Mouse (Mus musculus) heart, embryonic 11.5 days (tissue): ENCODE data around the gene Hnrnpl. TPM values are rescaled to one million over a fixed set of nuclear protein-coding genes. Genes with fewer than 3 reads are reported as not detected.

Experiments used
- ATAC-seq: fragments of 200-750 bp; cut with Nextera tagmentation; replicated peaks from 2 replicates; pipeline ENCODE4 v1.8.0; 2017; ENCODE audit warnings: moderate library complexity; ENCODE audit not compliant: insufficient number of reproducible peaks, low FRiP score, low TSS enrichment
- H3K27ac ChIP-seq: fragments of 300-500 bp; sonication (generic); 2 replicates; pipeline ENCODE4 v1.5.1; 2014; ENCODE audit warnings: mild to moderate bottlenecking, low read depth, low read length
- H3K27me3 ChIP-seq: fragments of 300-500 bp; sonication (generic); 2 replicates; pipeline ENCODE4 v1.6.1; 2014; ENCODE audit warnings: mild to moderate bottlenecking, low read length, mixed read lengths; ENCODE audit not compliant: control insufficient read depth, insufficient read depth
- H3K36me3 ChIP-seq: fragments of 300-500 bp; sonication (generic); 2 replicates; pipeline ENCODE4 v1.6.1; 2014; ENCODE audit warnings: mild to moderate bottlenecking, low read length, moderate library complexity, mixed read lengths; ENCODE audit not compliant: control insufficient read depth, insufficient read depth
- H3K4me1 ChIP-seq: fragments of 300-500 bp; sonication (generic); 2 replicates; pipeline ENCODE4 v1.6.1; 2014; ENCODE audit warnings: low read length; ENCODE audit not compliant: control insufficient read depth, insufficient read depth
- H3K4me2 ChIP-seq: fragments of 300-500 bp; sonication (generic); 2 replicates; pipeline ENCODE4 v1.6.1; 2014; ENCODE audit warnings: mild to moderate bottlenecking, moderate library complexity
- H3K4me3 ChIP-seq: fragments of 300-500 bp; sonication (generic); 2 replicates; pipeline ENCODE4 v1.5.1; 2014; ENCODE audit warnings: low read depth, low read length
- H3K9ac ChIP-seq: fragments of 300-500 bp; sonication (generic); 2 replicates; pipeline ENCODE4 v1.6.1; 2014; ENCODE audit warnings: mild to moderate bottlenecking, low read depth, low read length, moderate library complexity
- H3K9me3 ChIP-seq: fragments of 300-500 bp; sonication (generic); replicated peaks from 2 replicates; pipeline ENCODE4 v1.6.1; 2016; ENCODE audit warnings: low read length; ENCODE audit not compliant: control insufficient read depth
- WGBS: fragments of 180-500 bp; shearing (Covaris S2); extraction: QIAGEN DNeasy Blood & Tissue Kit; methylation state at CpG from one replicate; pipeline ENCODE4 v1.1.7; 2014; ENCODE audit not compliant: insufficient replicate concordance; 5-methylcytosine and 5-hydroxymethylcytosine counted together
- polyA plus RNA-seq: library from polyadenylated mRNA; unstranded; fragments of >200 nt; fragmentation: Nextera tagmentation; extraction: Ambion mirVana; gene quantifications from 2 replicates; pipeline ENCODE4 v1.2.1, GENCODE M21; 2014

Gene Hnrnpl
- polyA plus RNA-seq, 1 experiment from 2014 or later = 210 TPM

DNA sequence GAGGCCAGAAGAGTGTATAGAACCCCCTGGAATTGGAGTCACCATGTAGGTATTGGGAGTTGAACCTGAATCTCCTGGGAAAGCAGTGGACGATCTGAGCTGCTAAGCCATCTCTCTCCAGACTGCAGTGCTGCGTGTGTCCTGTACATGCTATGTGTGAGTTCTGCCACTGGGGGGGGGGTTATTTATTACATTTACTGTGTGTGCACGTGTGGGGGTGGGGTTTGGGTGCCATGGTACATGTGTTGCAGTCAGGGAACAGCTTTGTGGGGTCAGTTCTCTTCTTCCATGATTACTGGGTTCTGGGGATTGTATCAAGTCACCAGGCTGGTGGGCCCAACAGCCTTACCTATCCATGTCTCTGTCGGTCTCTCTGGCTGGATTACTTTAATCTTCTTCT lies 1.5 kb upstream of the Hnrnpl start:
- 77% methylated on average over 4 of the region's 4 CpGs for WGBS
- H3K27ac ChIP-seq = no peak overlapping the region; the same call in 1 of the 2 replicates
- no peak overlapping the region for H3K9ac ChIP-seq
- no peaks in the 10 kb centered on the region for H3K36me3 ChIP-seq
- H3K9me3 ChIP-seq = no peaks in the 10 kb centered on the region
- peaks cover 31% of the 10 kb centered on the region for H3K4me1 ChIP-seq
- no peak for ATAC-seq
- no peak overlapping the region for H3K4me3 ChIP-seq
- H3K4me2 ChIP-seq = no peak overlapping the region
- H3K27me3 ChIP-seq = no peaks in the 10 kb centered on the region

DNA sequence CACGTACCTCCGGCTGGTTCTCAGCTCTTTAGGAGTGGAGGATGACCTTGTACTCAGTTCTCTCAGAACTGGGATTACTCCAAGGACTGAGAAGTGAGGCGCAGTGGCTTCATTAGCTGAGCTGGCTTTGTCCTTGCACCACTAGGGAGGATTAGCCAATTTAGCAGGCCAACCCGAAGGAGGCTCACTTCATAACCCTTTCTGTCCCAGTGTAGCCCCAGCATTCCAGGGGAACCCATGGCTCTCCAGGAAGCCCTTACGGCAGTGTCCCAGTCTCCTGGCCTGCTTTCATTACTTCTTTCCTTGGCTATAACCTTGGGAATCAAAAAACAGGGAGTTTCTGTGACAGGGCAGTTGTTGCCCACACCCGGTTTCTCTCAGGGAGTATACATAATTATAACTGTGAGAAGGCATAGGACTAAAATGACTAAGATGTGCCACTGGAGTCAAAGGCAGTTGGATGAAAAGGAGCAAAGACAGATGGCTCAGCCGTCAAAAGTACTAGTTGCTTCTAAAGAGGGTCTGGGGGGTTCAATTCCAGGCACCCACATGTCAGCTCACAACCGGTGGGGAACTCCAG lies 610 bp upstream of the Hnrnpl start:
- 46% methylated on average over 6 of the region's 8 CpGs for WGBS
- peak overlapping the region; percentile 98 for H3K9ac ChIP-seq
- H3K9me3 ChIP-seq = no peaks in the 10 kb centered on the region
- peak overlapping the region; percentile 97 for H3K4me2 ChIP-seq
- H3K27ac ChIP-seq = peak overlapping the region; percentile 100
- H3K36me3 ChIP-seq = peaks cover 3% of the 10 kb centered on the region; the same call in 1 of the 2 replicates
- ATAC-seq = no peak
- H3K4me1 ChIP-seq = peaks cover 30% of the 10 kb centered on the region
- H3K4me3 ChIP-seq = peak overlapping the region; percentile 82
- H3K27me3 ChIP-seq = no peaks in the 10 kb centered on the region

DNA sequence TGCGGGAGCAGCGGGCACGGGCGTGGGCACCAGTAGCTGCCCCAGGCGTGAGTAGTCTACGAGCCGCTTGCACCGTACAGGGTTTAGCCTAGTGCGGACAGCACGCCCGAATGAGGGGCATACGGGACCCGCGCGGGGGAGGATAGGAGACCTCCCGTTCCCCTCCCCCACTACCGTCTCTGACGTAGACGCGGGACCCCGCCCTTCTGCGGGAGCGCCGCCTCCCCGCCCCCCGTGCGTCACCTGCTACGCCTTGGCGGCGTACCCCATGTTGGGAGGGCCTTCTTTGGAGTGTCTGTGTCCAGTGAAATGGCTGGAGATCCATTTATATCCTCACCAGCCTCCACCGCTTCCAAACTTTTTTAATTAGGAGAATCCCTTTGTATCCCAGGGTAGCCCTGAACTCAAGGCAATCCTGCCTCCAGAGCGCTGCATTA lies 634 bp downstream of the Hnrnpl start:
- Histone ChIP-seq H3K4me1 (peaks cover 30% of the 10 kb centered on the region), H3K4me3 (peak overlapping the region; percentile 82), H3K4me2 (peak overlapping the region; percentile 97), H3K27me3 (no peaks in the 10 kb centered on the region), H3K9ac (peak overlapping the region; percentile 98), H3K27ac (peak overlapping the region; percentile 100), H3K9me3 (no peaks in the 10 kb centered on the region), H3K36me3 (peaks cover 13% of the 10 kb centered on the region)
- WGBS = under 1% methylated on average over 30 of the region's 32 CpGs
- peak; percentile 70 for ATAC-seq

DNA sequence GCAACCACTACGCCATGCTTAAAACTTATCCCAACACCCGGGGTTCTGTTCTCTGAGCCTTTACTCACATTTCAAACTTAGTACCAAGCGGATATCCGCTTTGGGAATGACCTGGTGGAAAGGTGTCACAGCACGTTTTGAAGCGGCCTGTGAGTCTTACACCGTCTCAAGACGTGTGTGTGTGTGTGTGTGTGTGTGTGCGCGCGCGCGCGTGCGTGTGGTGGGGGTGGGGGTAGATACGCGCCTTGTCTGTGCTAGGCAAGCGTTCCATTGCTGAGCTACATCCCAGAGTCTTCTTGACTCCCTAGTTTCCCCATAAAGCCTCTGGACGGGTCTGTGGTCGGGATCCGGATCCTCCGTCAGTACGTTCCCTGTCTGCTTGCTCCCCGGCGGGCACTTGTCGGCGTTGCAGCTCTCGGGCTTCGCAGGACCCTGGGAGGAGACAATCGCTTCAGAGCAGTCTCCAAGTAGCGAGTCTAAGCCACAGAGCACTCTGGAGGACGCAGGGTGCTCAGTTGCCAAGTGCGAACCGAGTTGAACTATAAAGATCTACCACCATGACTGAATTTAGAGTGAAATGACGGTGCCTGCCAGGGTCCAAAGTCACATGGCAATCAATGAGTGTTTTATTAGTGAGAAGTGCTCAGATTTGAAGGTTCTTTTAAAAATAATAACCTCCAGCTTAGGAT lies 1.2 kb downstream of the Hnrnpl start:
- WGBS = under 1% methylated on average over 35 of the region's 35 CpGs
- Histone ChIP-seq H3K4me2 (peak overlapping the region; percentile 97), H3K4me3 (peak overlapping the region; percentile 82), H3K36me3 (peaks cover 18% of the 10 kb centered on the region), H3K4me1 (peaks cover 29% of the 10 kb centered on the region), H3K9me3 (no peaks in the 10 kb centered on the region), H3K27ac (peak overlapping the region; percentile 100), H3K27me3 (no peaks in the 10 kb centered on the region), H3K9ac (peak overlapping the region; percentile 98)
- peak; percentile 20 for ATAC-seq

DNA sequence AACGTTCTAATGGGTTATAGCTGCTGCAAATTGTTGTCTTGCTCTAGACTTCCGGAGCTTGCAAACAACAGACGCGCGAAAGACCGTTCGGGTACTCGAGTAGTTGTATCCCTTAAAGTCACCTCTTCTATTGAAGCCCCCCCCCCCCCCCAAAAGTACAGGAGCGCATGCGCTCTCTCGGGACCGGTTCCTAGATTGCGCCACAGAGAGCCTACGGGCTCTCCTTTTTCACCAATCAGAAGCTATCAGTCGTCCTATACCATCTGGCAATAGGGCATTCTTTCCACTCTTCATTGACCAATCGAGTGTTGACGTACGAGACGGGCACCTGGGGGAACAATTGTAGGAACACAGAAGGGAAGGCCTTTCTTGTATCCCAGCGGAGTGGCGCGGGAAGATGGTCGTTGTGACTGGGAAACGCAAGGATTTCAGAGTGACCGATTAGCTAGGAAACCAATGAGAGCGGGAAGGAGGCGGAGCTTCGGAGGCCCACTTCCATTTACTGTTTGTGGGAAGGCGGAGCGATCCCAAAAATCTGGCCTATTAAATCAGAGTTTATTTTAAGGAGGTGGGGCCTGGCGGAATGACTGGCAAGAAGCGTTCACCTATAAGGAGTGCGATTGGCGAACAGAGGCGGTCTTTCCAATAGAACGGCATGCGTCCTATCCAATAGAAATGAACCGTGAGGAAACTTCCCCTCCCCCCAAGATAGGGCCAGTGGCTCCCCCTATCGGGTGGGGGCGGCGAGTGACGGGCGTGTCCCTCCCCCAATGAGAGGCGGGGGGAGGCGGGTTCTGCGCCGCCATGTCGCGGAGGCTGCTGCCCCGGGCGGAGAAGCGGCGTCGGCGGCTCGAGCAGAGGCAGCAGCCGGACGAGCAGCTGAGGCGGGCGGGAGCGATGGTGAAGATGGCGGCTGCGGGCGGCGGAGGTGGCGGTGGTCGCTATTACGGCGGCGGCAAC lies 2.0 kb downstream of the Hnrnpl start:
- WGBS = under 1% methylated on average over 68 of the region's 70 CpGs
- H3K27ac ChIP-seq = peak overlapping the region; percentile 100
- peak overlapping the region; percentile 88 for H3K4me3 ChIP-seq
- H3K9ac ChIP-seq = peak overlapping the region; percentile 98
- peak; percentile 87 for ATAC-seq
- H3K36me3 ChIP-seq = peaks cover 24% of the 10 kb centered on the region
- H3K4me2 ChIP-seq = peak overlapping the region; percentile 97
- H3K4me1 ChIP-seq = peaks cover 35% of the 10 kb centered on the region
- H3K27me3 ChIP-seq = no peaks in the 10 kb centered on the region
- no peaks in the 10 kb centered on the region for H3K9me3 ChIP-seq

DNA sequence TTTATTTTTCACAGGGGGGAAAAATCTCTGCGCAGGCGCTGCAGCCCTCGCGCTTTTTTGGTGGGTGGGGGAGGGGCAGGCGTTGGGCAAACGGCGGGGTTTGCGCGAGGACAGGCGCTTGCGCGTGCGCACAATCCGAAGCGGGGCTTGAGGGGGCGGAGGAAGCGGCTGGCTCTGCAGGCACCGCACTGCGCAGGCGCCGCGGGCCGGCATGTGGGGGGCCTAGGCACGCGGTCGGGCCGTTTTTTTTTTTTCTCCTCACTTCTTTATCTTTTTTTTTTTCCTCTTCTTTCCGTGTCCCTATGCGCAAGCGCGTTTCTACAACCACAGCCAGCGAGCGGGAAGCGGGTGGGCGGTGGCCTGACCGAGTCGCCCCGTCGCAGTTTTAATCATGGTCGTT lies 2.9 kb downstream of the Hnrnpl start:
- Histone ChIP-seq H3K27ac (peak overlapping the region; percentile 99), H3K9me3 (no peaks in the 10 kb centered on the region), H3K4me1 (peaks cover 41% of the 10 kb centered on the region), H3K27me3 (no peaks in the 10 kb centered on the region), H3K36me3 (peaks cover 31% of the 10 kb centered on the region), H3K4me2 (peak overlapping the region; percentile 94), H3K9ac (peak overlapping the region; percentile 98), H3K4me3 (peak overlapping the region; percentile 88)
- WGBS = under 1% methylated on average over 39 of the region's 40 CpGs
- peak; percentile 73 for ATAC-seq

DNA sequence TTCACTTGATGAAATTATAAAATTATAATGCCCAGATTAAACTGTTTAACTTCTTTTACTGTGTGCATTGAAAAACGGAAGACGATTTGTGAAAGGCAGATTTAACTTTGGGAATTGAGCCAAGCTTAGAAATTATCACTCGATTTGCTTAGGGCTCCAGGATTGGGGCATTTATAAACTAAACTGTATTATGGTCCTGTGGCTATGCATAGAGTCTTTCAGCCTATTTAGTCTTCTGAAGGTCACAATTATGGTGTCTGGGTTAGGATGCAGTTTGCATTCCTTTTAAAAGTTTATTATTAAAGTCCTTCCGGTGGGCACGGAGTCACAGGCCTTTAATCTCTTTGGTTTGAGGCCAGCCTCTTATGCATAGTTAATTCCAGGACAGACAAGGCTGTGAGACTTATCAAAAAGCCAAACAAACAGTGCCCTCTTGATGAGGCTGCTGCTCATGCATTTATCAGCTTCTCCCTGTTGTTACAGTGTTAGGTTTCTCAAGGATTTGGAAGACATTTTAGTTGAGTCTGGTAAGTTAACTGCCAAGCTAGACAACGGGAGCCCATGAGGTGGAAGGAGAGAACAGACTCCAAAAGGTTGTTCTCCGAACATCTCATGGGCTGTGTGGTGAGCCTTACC lies 3.4 kb downstream of the Hnrnpl start:
- H3K9ac ChIP-seq = peak overlapping the region; percentile 98
- H3K4me3 ChIP-seq = peak overlapping the region; percentile 88
- ATAC-seq = no peak
- WGBS = 6% methylated on average over 7 of the region's 7 CpGs
- no peaks in the 10 kb centered on the region for H3K27me3 ChIP-seq
- peaks cover 37% of the 10 kb centered on the region for H3K36me3 ChIP-seq
- peak overlapping the region; percentile 99 for H3K27ac ChIP-seq
- H3K4me1 ChIP-seq = peaks cover 44% of the 10 kb centered on the region
- no peaks in the 10 kb centered on the region for H3K9me3 ChIP-seq
- peak overlapping the region; percentile 94 for H3K4me2 ChIP-seq

DNA sequence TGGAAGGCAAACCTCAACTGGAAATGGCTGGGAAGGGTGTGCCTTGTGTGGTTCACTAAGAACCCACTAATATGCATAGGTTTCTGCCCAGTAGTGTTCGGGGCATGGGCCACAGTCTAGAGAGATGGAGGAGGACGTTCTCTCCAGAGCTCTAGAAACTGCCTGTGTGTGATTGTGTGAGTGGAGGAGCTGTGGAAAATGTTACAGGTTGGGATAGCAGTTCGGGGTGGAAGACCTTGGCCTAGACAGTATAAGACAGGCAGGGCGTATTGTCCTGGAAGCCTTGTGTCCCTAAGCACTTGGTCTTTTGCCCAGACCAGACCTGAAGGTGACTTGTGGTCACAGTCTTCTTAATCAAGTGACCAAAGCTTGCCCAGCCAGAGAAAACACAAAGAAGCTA lies 4.1 kb downstream of the Hnrnpl start:
- Histone ChIP-seq H3K4me1 (peaks cover 47% of the 10 kb centered on the region), H3K4me3 (peak overlapping the region; percentile 88), H3K36me3 (peaks cover 44% of the 10 kb centered on the region)

More for the DNA sequence above, 4.1 kb downstream of the Hnrnpl start:
- H3K4me2 ChIP-seq = peak overlapping the region; percentile 94
- peak overlapping the region; percentile 43; the same call in 1 of the 2 replicates for H3K27ac ChIP-seq
- no peaks in the 10 kb centered on the region for H3K9me3 ChIP-seq
- ATAC-seq = no peak
- WGBS = 59% methylated on average over 4 of the region's 4 CpGs
- H3K27me3 ChIP-seq = no peaks in the 10 kb centered on the region
- peak overlapping the region; percentile 98 for H3K9ac ChIP-seq
